Mouse (Mus musculus) thymus, postnatal 0 days (tissue): ENCODE data around the gene Naip1. TPM values are rescaled to one million over a fixed set of nuclear protein-coding genes. Genes with fewer than 3 reads are reported as not detected.
"Not testable (repeated sequence)": the region's sequence is repeated elsewhere in the genome, so short reads cannot be mapped to it uniquely, and the experiment has no call there.

Experiments used
- DNase-seq: peaks from one replicate; pipeline ENCODE4 v3.0.0-alpha.2; 2015; ENCODE audit warnings: low spot score
- polyA plus RNA-seq: library from polyadenylated mRNA; unstranded; fragments of >200 nt; fragmentation: Nextera tagmentation; extraction: Ambion mirVana; gene quantifications from 2 replicates; pipeline ENCODE4 v1.2.1, GENCODE M21; 2015

The Naip1 gene
- 0.06 and 0.07 TPM in 2 replicates for polyA plus RNA-seq

DNA sequence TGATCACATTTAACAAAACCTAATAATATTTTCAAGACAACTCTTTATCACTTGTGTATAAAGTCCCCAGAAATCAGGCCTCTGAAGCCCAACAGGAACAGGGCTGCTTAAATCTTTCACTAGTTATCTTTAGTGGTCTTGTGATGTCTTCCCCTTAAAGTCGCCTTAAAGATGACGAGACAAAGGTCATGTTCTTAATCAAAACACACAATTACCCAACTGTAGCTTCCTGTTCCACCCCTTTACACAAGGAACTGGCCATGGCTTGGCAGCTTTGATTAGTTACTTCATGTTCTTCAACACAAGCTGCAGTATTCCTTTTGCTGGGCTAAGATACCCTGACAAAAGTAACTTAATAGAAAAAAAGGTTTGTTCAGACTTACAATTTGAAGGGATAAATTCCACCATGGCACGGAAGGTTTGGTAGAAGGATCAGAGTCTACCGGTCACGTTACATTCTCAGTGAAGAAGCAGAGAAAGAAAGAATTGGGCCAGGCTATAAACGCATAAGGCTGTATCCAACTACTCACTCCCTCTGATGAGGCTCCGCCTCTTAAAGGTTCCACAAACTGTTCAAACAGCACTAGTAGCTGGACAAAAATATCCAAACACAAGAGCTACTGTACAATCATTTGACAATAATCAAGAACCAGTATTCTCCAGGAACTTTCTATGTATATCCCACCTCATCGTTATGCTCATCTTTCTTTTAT, at the start of gene Naip1:
Naip1 (minus strand) TSS at position 455 of the 713 bp plus-strand sequence.
- DNase-seq: not testable (repeated sequence)

DNA sequence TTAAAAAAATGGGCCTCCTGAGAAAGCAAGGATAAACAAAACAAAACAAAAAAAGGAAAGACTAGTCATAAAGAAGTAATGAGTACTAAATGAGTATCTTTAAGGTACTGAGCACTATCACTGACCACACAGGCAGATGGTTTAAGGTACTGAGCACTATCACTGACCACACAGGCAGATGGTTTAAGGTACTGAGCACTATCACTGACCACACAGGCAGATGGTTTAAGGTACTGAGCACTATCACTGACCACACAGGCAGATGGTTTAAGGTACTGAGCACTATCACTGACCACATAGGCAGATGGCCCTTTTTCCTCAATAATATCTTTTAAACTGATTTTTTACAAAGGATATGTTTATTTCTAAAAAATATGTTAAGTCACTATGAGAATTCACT, 47.0 kb upstream of the Naip1 start:
- not testable (repeated sequence) for DNase-seq

DNA sequence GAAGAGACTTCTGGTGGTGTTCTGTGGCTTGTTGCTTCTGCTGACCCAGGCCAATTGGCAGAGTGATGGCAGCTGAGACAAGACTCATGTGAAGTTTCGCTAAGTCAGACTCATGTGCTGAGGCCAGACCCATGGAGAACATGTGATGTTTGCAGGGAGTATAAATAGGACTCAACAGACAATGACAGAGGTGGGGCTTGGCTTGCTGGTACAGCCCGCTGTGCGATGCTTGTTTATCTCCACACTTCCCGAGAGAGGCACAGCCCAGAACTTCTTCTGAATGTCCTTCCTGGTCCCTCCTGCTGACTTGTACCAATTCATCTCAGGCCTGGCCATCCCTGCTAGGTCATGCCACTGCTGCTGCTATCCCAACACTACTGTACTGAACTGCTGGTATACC, 42.7 kb upstream of the Naip1 start:
- DNase-seq: no peak

DNA sequence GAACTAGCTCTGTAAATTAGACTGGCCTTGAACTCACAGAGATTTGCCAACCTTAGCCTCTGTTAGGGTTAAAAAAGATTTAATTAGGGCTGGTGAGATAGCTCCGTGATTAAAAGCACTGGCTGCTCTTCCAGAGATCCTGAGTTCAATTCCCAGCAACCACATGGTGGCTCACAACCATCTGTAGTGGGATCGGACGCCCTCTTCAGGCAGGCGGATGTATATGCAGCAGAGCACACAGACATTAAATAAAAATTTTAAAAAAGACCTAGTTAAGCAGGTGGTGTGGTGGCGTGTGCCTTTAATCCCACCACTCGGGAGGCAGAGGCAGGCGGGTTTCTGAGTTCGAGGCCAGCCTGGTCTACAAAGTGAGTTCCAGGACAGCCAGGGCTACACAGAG, 41.7 kb upstream of the Naip1 start:
- not testable (repeated sequence) for DNase-seq

DNA sequence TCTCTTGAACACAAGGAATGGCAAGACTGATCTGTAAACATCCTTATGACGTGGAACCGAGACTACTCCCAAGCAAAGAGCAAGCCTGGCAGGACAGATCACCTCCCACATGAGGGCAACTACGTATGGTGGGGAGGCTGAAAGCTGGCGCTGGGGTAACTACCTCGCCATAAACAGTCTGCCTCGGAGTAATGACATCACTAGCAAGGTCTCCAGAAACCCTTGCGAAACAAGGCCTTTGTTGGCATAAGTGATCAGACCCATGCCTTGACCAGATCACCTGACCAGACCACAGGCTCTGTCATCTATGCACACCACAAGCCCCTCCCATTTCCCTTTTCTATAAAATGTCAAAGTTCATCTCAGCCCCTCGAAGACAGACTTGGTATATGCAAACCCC, 40.6 kb upstream of the Naip1 start:
- DNase-seq: no peak

DNA sequence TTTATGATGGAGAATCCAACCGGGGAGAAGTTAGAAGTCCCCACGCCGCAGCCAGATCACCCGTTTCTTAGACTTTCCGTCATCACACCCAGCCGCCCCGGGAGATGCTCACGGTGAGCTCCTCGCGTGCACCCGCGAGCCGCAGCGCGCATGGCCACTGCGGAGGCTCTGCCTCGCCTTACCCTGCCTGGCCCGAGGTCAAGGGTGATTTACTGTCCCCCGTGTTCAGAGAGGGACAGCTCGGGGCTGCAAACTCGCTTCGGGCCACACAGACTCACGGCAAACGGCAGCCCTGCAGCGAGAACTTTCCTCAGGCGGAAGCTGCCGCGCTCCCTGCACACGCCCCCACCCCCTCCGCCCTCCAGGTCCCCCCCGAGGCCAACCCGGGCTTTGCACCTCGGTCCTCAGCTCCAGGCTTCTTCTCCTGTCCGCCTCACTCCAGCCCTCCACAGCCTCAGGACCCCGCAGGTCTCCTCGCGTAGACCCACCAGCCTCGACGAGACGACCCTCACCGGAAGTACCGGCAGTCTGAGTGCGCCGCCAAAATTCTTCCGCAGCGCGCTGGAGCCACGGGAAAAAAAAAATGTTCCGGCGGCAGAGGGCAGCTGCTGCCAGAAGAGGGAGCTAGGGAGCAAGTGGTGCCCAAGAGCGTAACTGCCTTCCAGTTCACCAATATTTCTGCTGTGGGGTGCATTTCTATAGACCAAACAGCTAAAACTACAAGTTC, 39.6 kb upstream of the Naip1 start, which contains the start of gene Gtf2h2:
Gtf2h2 (minus strand) TSS at position 519 of the 727 bp plus-strand sequence.
- peak; percentile 88 for DNase-seq

DNA sequence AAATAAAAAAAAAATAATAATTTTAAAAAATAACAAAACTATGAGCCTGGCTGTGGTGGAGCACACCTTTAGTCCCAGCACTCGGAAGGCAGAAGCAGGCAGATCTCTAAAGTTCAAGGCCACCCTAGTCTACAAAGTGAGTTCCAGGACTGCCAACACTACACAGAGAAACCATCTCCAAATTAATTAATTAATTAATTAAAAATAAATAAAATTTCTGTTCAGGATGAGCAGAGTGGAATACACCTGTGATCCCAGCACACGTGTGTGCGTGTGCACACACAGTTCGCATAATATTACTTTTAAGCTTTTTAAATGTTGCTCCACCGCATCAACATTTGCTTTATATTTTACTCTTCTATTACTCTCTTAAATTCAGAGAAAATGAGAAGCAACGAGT, 39.0 kb upstream of the Naip1 start:
- no peak for DNase-seq

DNA sequence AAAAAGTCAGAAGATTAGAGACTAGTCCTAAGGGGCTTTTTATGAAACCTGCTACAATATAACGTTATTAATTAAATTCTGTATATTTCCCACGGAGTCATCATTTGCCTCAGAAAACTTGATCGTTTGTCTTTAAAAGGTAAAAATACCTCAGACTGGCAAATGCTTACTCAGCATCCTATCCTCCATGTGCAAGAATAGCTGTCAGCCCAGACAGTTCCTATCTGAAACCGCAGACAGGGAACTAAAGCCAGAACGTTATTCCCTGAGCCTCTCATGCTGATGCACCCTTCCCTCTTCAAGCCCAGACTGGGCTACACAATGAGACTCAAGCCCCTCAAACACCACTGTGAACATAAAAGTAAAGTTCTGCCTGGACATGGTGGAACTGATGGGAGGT, 37.8 kb upstream of the Naip1 start:
- DNase-seq: no peak

DNA sequence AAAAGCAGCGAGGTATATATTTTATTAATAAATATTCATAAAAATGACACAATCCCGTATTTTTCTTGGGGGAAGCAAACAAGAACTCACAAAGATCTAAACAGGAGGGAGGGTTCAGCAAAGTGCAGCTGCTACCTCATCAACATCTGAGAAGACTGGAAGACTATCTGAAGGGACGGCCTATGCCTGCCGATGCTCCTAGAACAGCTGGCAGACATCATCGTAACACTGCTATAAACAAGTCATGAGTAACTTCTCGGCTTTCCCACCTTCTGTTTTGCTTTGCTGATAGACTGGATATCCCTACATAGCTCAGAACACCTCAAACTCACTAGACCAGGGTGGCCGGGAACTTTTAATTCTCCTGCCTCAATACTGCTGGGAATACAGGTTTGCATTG, 30.9 kb upstream of the Naip1 start:
- no peak for DNase-seq

DNA sequence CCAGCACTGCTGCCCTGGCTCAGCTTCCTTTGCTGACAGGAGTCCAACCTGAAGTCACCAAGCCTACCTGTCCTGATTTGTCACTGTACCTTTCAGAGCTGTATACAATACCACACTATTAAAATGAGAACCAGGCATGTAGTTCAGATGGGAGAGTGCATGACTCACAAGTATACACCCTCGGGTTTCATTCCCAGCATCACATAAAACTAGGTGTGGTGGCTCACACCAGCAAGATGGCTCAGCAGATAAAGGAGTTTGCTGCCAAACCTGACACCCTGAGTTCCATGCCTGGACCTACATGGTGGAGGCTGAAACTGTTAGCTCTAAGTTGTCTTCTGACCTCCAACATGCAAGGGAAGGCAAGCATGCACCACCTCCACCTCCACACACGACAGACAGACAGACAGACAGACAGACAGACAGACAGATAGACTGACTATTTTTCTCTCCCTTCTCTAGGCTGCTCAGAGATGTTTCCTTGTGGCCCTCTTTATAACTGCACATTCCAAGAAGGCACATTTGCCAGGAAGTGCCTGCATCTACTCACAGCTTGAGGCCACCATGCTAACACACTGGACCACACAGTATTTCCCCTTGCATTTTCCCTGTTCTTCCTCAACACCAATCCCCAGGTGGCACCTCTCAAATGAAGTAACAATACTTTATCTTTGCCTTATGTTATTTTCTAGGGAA, 11.0 kb upstream of the Naip1 start:
- DNase-seq: no peak

DNA sequence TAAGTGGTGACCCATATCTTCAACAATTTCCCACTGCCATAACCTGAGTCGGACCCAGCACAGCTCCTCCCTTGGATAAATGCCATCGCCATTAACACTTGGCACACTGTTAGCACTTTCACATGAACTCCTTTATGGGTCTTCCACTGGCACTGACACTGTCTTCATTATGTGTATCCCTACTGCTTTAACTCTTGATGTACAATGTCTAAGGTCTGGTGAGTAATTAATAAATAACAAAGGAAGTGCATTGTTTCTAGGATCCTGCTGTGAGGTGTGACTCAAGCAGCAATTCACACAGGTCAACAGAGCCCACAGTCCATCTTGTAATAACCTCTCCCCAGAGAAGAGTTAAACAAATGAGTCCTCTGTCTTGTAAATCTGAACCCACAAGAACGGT, 8.7 kb upstream of the Naip1 start:
- DNase-seq: no peak

DNA sequence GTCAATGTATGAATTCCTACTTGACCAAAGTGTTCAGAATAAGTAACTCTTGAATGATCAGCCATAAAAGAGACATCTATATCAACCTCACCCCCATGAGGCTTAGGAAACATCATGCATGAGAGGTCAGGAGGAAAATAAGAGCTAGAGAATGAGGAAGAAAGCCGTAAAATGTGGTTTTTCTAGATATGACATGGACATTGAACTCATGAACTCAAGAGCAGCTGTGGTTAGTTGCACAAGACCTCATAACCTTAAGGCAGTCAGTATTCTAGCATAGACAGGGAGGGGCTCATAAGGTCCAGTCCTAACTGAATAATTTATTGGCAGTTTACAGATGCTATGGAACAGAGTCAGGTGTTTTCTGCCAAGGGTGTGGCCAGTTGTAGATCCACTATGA, 3.2 kb downstream of the Naip1 start:
- no peak for DNase-seq

DNA sequence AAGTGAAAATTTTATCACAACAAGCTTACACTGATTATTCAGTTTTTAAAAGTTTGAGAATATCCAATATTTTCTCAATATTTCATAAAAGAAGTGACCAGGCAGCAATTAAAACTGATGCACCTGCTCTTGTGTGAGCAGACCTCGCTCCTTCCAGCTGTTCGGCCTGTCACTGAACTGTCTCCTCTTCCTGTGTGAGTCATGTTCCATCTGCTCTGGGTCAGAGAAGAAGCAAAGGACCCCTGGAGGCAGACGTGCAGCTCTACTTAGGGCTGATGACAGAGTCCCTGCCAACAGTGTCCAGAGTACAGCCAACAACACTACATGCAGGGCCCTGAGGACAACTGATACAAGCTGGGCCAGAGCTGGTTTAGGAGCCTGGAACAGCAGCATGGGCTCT, 12.6 kb downstream of the Naip1 start:
- DNase-seq: no peak

DNA sequence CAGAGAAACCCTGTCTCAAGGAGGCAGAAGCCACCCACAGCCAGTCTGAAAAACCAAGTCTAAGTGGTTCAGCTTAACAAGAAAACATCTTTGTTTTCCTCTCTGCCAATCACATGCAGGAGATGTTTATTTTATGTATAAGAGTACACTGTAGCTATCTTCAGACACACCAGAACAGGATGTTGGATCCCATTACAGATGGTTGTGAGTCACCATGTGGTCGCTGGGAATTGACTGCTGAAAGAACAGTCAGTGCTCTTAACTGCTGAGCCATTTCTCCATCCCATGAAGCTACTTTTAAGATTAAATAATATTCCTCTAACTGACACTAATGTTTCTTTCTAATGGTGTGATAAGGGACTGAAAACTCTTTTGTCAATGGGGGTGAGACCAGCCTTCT, 14.0 kb downstream of the Naip1 start:
- DNase-seq: no peak

DNA sequence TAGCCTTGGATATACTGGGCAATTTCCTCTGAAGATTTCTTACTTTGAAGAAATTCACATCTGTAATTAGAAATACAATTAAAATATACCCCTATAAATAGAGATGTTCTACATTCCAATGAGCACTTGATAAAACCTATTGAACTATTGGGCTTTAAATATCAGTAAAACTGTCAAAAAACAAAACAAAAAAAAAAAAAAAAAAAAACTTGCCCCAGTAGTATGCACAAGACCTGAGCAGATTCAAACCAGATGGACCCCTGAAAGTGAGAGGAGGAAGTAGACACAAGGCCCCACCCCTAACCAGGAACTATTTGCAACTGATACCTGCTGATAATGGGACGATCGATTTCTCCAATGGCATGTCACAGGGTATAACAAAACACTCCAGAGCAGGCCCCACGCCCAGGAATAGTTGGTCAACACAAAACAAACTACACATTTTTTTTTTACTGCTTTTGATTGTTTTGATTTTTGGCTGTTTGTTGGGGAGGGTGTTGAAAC, 15.3 kb downstream of the Naip1 start:
- no peak for DNase-seq

DNA sequence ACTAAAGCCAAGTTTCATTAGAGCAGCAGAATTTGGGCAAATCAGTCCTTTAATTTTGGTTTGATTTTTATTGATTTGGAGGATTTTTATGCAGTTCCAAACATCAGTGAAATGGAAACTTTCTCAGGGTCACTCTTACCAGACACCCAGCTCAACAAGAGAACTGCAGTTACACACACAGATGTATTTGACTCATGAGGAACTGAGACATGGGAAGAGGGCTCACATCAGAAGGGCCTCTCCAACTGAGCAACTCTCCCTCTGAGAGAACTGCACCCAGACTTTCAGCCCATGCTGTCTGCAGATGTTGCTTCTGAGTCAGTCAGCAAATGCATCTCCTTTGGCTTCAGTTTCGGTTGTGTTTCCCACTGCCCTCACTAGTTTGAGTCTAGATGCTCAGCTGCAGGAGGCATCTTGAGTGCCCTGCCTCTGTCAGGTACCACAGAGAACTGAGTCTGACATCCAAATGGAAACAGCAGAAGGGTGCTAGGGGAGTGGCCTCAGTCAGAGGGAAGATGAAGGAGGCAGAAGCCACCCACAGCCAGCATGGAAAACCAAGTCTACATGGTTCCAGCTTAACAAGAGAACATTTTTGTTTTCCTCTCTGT, 16.0 kb downstream of the Naip1 start:
- not testable (repeated sequence) for DNase-seq

DNA sequence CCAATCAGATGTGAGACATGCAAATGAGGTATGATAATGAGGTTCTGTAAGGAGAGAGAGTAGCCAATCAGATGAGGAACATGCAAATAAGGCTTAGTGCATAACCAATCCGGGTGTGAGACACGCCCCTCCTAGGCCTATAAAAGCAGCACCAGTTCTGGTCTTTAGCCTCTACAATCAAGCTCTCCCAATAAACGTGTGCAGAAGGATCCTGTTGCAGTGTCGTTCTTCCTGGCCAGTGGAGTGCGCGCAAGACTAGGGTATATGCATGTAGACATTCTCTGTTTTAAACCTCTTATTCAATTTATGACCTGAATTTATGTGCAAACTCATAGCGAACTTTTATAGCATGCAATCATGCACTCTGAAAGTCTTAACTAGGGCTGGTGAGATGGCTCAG, 32.7 kb downstream of the Naip1 start:
- DNase-seq: not testable (repeated sequence)

DNA sequence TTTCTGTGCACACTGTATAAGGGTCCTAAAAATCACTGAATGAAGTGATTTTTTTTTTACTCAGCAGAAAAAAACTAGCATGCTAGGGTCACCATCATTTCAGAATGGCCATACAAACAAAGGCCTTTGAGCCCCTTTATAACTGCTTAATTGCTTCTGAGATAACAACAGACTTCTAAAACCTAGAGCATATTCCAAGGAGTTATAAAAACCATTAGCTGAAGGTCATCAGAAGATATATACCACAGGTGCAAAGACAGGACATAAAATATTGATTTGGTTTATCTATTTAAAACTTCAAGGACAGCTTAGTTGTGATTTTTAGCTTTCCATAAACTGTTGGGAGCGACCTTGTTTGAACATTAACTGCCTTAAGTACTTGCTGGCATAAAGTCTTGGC, 38.2 kb downstream of the Naip1 start:
- no peak for DNase-seq

DNA sequence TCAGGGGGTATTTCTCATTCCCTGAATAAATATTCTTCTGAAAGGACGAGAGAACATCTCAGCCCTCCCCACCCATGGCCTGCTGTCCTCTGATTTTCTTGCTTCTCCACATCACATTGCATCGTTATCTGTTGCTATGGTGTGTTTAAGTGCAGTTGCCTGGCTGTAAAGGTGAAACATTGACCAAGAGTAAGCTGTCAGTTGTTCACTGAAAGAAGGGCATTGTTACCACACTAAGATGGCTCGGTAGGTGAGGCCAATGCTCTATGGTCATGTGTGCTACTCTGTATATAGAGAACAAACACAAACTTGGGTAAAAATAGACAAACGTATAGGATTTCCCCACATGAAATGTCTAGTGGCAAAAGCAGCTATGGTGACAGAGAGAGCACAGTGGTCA, 42.8 kb downstream of the Naip1 start:
- no peak for DNase-seq

DNA sequence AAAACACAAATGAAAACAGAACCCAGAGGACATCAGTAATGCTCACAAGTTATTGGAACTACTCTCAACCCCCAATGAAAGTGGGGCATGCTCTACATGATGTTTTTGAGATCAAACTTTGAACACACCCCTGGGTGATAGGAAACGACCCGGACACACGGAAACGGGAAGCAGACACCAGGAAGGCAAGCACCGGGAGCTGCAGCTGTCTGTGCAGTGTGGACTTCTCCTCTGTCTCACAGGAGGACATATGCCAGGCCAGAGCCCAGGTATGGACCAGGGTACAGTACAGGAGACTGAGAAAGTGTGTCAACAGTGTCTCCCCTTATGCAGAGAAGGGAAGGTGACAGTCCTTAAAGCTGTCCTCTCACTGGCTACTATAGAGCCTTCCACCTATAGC, 43.5 kb downstream of the Naip1 start:
- no peak for DNase-seq

DNA sequence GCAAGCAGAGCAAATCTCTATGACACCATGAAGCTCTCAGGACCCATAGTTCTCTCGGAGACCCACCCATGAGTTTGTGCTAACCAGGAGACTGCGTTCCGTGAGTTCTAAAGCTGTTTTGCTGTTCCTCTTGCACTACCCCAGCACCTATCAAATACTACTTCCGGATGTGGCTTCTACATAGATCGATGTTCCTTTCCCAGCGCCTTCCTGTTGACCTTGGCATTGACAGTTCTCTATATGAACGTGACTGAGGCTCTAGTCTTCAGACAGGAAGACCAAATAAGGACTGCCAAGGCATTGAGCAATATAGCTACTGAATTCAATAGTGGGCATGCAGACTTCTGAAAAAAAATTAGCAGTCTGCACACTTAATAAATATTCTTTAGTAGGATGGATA, 44.4 kb downstream of the Naip1 start:
- no peak for DNase-seq
